Mouse (Mus musculus) left cerebral cortex, adult 9 months (tissue): ENCODE results near the gene Exoc1.

Experiments used
- DNase-seq, 2 experiments: peaks; one replicate each; pipeline ENCODE4 v3.0.0; 2022; ENCODE audit warnings: low spot score in 2 of 2

The Exoc1 gene

DNA sequence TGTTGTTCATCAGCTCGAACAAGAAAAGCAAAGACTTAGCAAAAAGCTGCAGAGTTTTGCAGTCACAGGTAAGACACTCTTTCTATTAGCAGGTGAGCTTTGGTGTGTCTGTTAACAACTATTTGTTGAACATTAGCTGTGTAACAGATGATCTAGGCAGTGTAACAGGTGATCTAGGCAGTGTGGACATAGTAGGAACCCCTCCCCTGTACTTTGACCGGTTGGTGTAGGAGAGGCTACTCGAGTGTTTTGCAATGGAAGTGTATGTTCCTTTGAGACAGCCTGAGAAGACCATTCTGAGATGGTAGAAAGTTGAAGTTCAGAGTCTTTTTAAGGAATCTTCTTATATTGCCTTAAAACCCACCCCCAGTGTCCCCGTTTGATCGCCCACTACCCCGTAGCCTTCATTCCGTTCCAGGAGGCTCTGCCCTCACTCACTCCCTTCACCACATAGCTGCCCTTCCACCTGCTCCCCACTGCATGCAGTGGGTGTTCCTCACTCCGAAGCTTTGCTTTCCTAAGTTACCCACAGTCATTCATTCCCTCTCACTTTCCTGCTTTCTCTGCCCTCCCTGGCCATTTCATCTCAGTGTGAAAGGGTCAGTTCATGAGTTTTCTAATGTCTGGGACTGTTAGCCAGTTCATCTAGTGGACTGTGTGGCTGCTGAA is 80.7 kb downstream of the Exoc1 start:
- no peak for DNase-seq

DNA sequence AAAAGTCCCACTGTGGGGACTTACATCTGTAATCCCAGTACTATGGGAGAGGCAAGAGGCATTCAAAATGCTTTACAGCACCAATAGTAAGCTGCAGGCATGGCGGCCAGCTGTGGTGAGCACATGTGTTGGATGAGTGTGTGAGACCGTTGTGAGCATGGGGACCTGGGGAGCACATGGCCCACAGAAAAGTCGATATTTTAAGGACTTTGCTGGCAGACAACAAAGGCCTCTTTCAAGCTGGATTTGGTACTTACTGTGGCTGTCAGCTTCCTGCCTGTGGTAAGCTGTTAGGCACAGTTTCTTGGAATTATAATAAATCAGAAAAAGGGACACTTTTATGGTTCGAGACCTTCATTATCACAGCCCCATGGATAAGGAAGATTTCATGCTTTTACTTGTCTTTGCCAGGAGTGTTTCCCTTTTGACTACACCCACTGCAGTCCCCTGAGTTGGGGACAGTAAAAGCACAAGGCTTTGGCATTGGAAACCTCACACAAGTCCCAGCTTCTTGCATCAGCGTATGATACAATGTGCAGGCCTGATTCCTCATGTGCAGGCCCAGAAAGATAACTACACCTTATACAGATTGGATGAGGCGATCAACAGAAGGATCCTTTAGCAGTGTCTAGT is 83.9 kb downstream of the Exoc1 start:
- no peak for DNase-seq

DNA sequence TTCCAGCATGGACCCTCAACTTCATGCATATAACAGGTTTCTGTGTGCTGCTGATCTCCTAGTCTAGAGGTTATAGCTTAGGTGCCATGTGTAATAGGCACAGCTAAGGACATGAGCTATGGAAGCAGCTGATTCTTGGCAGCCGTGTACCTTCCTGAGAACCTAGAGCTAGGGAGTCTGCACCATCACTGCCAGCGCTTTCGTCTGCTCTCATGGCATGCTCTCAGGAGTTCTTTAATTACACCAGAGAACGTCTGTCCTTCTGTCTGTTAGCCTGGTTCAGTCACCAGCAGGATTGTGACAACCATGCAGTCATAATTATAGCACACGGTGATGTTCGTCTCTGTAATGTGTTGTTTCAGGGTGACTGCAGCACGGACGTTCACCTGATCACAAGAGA is 86.2 kb downstream of the Exoc1 start:
- no peak for DNase-seq

DNA sequence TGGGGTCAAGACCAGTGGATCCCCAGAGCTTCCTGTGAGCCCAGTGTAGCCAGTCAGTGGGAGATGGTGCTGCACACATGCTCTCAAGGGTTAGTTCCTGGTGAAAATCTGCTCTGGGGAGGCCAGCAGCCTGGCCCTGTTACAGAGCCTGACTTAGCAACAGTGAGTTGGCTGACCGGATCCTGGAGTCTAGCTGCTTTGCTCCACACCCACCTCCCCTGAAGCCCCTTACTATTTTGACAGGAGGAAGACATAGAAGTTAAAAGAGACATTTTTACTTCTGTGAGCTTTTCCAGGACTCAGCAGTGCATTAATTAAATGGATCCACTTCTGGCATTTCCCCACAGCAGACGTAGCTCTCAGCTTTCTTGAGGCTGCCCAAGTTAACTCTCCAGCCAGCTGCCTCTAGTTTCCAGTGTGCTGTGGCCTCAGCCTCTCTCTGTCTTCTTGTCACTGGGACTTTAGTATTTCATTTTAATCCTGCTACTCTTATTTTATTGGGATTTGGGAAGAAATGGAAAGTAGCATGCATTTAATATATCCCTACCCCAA is 87.2 kb downstream of the Exoc1 start:
- DNase-seq, result no peak

DNA sequence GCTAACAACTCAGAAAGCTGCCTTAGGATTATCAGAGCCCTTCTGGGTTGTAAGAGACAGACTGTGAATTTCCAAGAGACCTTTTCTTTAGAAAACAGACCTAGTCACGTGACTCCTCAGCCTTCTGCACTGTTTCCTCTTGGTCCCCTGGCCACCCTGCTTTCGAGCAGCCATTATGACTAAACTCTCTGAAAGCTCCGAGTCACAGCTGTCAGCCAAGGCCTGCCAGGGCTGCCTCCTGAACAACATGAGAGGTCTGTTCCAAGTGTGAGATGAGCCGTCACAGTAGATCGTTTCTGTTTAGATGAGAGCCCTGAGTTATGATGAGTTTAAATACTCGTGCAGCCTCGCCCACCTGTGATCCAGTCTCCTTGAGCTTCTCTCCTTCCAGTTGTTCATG is 89.6 kb downstream of the Exoc1 start:
- no peak for DNase-seq
